Mouse (Mus musculus) forebrain, embryonic 14.5 days (tissue): ENCODE data around the gene Clpx. TPM values are rescaled to one million over a fixed set of nuclear protein-coding genes. Genes with fewer than 3 reads are reported as not detected.
A peak's percentile ranks its signal among the peaks of the same experiment; 100 is the strongest.

ENCODE experiments used
- ATAC-seq: fragments of 200-750 bp; cut with Nextera tagmentation; 2 replicates; pipeline ENCODE4 v1.8.0; 2017; ENCODE audit warnings: mild to moderate bottlenecking, moderate library complexity
- DNase-seq: peaks from one replicate; pipeline ENCODE4 v3.0.0-alpha.2; 2015; ENCODE audit warnings: low spot score
- H3K27ac ChIP-seq: fragments of 300-500 bp; sonication (generic); 2 replicates; pipeline ENCODE4 v1.5.1; 2014; ENCODE audit warnings: low read depth, mild to moderate bottlenecking, control low read depth, low read length, moderate library complexity
- H3K27me3 ChIP-seq: fragments of 300-500 bp; sonication (generic); replicated peaks from 2 replicates; pipeline ENCODE4 v1.6.1; 2014; ENCODE audit warnings: low read length, control low read depth, mixed read lengths; ENCODE audit not compliant: control insufficient read depth, insufficient read depth
- H3K36me3 ChIP-seq: fragments of 300-500 bp; sonication (generic); 2 replicates; pipeline ENCODE4 v1.6.1; 2014; ENCODE audit warnings: low read length, control low read depth; ENCODE audit not compliant: control insufficient read depth, insufficient read depth
- H3K4me1 ChIP-seq: fragments of 300-500 bp; sonication (generic); 2 replicates; pipeline ENCODE4 v1.6.1; 2014; ENCODE audit warnings: antibody characterized with exemption, low read length, control low read depth; ENCODE audit not compliant: control insufficient read depth, insufficient read depth
- H3K4me2 ChIP-seq: fragments of 300-500 bp; sonication (generic); 2 replicates; pipeline ENCODE4 v1.6.1; 2014; ENCODE audit warnings: mild to moderate bottlenecking, control low read depth, low read length
- H3K4me3 ChIP-seq: fragments of 300-500 bp; sonication (generic); 2 replicates; pipeline ENCODE4 v1.5.1; 2014; ENCODE audit warnings: low read depth, low read length, control low read depth
- H3K9ac ChIP-seq: fragments of 300-500 bp; sonication (generic); 2 replicates; pipeline ENCODE4 v1.6.1; 2014; ENCODE audit warnings: mild to moderate bottlenecking, low read length, control low read depth, moderate library complexity
- H3K9me3 ChIP-seq: fragments of 300-500 bp; sonication (generic); replicated peaks from 2 replicates; pipeline ENCODE4 v1.6.1; 2016; ENCODE audit warnings: low read length, control low read depth, mixed read lengths; ENCODE audit not compliant: control insufficient read depth
- WGBS: fragments of 180-500 bp; shearing (Covaris S2); extraction: QIAGEN DNeasy Blood & Tissue Kit; methylation state at CpG from one replicate; pipeline ENCODE4 v1.1.7; 2014; 5-methylcytosine and 5-hydroxymethylcytosine counted together
- polyA plus RNA-seq: library from polyadenylated mRNA; unstranded; fragments of >200 nt; fragmentation: Nextera tagmentation; extraction: Ambion mirVana; gene quantifications from 2 replicates; pipeline ENCODE4 v1.2.1, GENCODE M21; 2014

The Clpx gene
- polyA plus RNA-seq = 42.2 and 47.9 TPM in 2 replicates

DNA sequence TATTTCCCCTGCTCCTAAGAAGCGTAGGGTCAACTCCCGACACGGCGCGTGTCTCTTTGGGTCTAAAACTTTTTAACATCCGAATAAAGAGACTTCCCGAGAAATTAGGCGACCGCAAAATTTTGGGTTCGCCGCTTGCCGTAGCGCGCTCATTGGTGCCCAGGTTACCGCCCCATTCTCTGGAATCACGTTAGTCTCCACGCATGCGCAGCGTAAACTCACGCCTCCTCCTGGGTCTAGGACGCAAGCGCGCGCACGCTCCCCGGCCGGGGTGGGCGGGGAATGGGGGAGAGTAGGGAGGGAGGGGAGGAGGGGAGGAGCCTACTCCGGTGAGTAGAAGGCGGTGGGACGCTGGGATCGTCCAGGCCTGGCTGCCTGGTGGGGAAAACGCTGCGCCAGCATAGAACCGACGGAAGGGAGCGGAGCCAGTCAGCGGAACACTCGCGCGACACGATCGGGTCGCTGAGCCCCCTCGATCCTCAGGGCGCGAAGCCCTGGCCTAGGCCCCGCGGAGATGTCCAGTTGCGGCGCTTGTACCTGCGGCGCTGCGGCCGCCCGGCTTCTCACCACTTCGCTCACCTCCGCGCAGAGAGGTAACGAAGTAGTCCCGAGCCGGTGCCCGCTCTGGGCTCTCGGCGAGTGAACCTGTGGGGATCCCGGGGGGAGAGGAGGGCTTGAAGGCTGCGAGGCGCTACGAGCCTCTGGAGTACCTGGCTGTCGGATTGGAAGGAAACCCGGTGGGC, at the start of gene Clpx:
Gene Clpx (plus strand): TSS at position 288 of the 743 bp plus-strand sequence.
- Histone ChIP-seq H3K27ac (peak within 1 kb of the TSS; percentile 58; the same call in 1 of the 2 replicates), H3K4me1 (peaks cover 16% of the 10 kb centered on the region), H3K9ac (peak within 1 kb of the TSS; percentile 94), H3K36me3 (0 out of 2 replicates have a peak, but pooled peaks cover 7% of the 10 kb centered on the region), H3K9me3 (no peaks in the 10 kb centered on the region), H3K27me3 (no peaks in the 10 kb centered on the region), H3K4me3 (peak within 1 kb of the TSS; percentile 94), H3K4me2 (peak within 1 kb of the TSS; percentile 93)
- DNase-seq (peak; percentile 100), ATAC-seq (peak; percentile 97)
- WGBS = under 1% methylated on average over 71 of the region's 71 CpGs

DNA sequence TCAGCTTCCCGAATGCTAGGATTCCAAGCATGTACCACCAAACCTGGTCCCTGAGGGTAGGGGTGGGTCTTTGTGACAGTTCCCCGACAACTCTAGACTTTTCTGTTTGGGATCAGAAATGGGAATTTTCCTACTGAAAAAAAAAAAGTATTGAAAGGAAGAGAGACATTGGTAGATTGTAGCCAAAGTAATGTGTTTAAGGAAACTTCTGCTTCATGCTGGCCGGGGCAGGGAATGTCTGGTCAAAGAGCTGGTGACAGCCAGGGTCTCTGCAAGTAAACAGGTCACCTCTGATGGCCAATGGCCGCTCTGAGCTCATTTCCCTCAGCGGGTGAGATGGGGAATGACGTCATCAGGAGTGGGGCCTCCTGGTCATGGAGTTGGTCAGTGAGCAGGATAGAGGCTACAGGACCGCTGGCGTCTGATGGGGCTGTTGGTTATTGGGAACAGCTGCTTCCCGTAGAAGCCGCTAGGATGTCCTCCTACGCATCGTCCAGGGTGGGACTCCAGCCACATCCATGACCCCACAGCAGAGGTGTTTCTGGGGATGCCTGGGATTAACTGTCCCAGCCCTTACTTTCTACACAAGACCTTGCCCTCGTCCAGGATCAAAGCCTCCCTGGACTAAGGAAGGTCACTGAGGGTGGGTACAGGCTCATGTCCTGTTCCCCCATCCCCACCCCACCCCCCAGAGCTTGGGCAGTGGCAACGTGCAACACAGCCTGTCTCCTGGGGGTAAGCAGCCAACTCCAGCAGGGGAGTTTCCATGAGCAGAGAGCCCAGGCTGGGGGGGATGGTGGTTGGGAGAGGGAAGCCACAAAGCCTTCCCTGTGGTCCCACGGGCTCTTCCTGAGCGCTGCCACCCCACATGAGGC, 46.3 kb upstream of the Clpx start:
- DNase-seq (no peak), ATAC-seq (no peak)
- H3K4me2 ChIP-seq = no peak overlapping the region
- H3K27me3 ChIP-seq = no peaks in the 10 kb centered on the region
- H3K9me3 ChIP-seq = no peaks in the 10 kb centered on the region
- no peak overlapping the region for H3K9ac ChIP-seq
- H3K4me3 ChIP-seq = no peak overlapping the region
- H3K27ac ChIP-seq = no peak overlapping the region
- no peaks in the 10 kb centered on the region for H3K4me1 ChIP-seq
- WGBS = 81% methylated on average over 16 of the region's 16 CpGs
- H3K36me3 ChIP-seq = no peaks in the 10 kb centered on the region

DNA sequence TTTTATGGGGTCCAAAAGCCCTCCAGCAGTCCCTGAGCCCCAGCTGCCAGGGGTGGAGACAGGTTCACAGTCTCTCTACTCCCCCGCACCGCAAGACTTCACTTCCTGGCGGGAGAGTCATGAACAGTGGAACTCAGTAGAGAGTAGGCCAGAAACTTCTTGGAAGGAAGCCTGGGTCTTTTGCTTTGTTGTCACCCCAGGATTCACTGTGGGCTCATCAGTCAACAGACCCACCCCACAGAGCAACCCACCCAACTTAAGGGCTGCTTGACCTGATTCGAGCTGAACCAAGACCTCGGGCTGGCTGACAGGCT, 45.7 kb upstream of the Clpx start:
- Histone ChIP-seq H3K4me3 (no peak overlapping the region), H3K4me2 (no peak overlapping the region)

DNA sequence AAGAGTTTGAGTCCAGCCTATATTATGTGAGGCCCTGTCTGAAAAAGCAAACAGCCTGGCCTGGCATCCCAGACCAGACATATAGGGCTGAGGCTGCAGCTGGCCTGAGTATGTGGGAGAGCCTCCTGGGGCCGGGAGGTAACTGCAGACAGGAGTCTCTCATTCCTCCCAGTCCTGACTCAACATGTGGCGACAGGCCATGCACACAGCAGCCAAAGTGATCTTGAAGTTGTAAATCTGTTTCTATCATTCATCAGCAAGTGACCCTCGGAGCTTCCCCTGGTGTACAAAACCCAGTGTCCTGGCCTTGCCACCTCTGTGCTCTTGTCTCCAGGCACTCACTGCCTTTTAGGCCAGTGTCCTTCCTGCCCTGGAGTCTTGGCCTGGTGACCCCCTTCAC, 42.0 kb upstream of the Clpx start:
- no peak for ATAC-seq
- Histone ChIP-seq H3K4me1 (no peaks in the 10 kb centered on the region), H3K9ac (no peak overlapping the region), H3K36me3 (no peaks in the 10 kb centered on the region), H3K4me3 (no peak overlapping the region), H3K27ac (no peak overlapping the region), H3K27me3 (no peaks in the 10 kb centered on the region), H3K4me2 (no peak overlapping the region), H3K9me3 (no peaks in the 10 kb centered on the region)
- WGBS = 86% methylated on average over 3 of the region's 3 CpGs
- DNase-seq = no peak

More for the DNA sequence above, 45.7 kb upstream of the Clpx start:
- H3K9ac ChIP-seq = no peak overlapping the region
- H3K4me1 ChIP-seq = no peaks in the 10 kb centered on the region
- H3K27me3 ChIP-seq = no peaks in the 10 kb centered on the region
- H3K9me3 ChIP-seq = no peaks in the 10 kb centered on the region
- H3K27ac ChIP-seq = no peak overlapping the region
- ATAC-seq (no peak), DNase-seq (no peak)
- H3K36me3 ChIP-seq = no peaks in the 10 kb centered on the region
- WGBS = 96% methylated on average over 5 of the region's 5 CpGs

DNA sequence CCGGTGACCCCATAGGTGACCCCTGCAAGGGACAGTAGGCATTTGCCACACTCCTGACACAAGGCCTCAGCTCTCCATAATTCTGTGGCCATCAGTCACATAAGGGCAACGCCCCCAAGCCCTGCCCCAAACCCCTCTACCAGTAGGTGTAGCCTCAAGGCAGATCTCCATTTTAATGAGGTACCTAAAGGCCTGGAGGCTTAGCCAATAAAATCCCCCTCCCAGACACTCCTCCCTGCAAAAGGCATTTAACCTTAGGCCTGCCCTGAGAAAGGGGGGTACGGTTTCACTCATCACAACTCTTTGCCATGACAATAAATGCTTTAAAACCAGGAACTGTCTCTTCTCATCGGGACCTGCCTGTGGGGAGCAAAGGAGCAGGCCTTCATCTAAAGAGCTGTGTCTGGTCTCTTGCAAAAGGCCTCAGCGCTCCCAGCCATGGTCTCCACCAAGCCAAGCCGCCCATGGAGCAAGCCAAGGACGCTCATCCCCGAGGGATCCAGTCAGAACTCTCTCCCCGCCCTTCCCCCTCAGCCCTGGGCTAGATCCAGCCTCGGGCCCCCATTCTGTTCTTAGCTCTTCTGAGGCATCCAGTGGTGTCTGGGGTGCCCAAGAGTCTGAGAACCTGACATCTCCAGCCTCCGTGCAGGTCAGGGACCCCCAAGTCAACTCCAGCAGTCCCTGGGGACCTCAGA, 38.0 kb upstream of the Clpx start:
- DNase-seq (no peak), ATAC-seq (no peak)
- H3K9me3 ChIP-seq = no peaks in the 10 kb centered on the region
- no peak overlapping the region for H3K27ac ChIP-seq
- no peaks in the 10 kb centered on the region for H3K27me3 ChIP-seq
- H3K4me1 ChIP-seq = no peaks in the 10 kb centered on the region
- H3K4me3 ChIP-seq = no peak overlapping the region
- whole genome bisulfite sequencing = 60% methylated on average over 11 of the region's 11 CpGs
- no peaks in the 10 kb centered on the region for H3K36me3 ChIP-seq
- no peak overlapping the region for H3K4me2 ChIP-seq
- H3K9ac ChIP-seq = no peak overlapping the region

DNA sequence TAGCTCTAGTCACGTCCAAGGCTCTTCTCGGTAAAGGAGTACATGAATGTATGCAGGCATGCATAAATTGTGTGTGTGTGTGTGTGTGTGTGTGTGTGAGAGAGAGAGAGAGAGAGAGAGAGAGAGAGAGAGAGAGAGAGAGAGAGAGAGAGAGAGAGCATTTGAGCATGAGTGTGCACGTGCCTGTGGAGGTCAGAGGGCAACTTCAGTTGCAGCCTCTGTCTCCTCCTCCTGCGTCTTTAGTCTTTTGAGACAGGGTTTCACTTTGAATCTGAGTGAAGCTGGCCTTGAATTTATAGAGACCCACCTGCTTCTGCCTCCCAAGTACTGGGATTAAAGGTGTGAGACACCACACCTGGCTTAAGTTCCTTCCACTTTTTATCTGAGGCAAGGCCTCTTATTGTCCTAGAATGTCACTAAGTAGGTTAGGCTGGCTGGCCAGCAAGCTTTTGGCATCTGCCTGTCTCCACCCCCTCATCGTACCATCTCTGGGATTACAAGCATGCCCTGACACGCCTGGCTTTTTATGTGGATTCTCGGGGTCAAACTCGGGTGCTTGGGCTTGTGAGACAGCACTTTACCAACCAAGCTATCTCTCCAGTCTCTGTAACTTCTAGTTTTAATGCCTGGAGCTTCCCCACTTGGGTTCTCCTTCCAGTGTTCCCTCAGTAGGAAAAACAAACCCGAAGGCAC, 36.7 kb upstream of the Clpx start:
- H3K36me3 ChIP-seq = no peaks in the 10 kb centered on the region
- WGBS = 75% methylated on average over 9 of the region's 9 CpGs
- H3K9ac ChIP-seq = no peak overlapping the region
- no peak for ATAC-seq
- no peak overlapping the region for H3K4me3 ChIP-seq
- H3K9me3 ChIP-seq = no peaks in the 10 kb centered on the region
- H3K27ac ChIP-seq = no peak overlapping the region
- no peak for DNase-seq
- no peaks in the 10 kb centered on the region for H3K27me3 ChIP-seq
- no peak overlapping the region for H3K4me2 ChIP-seq
- H3K4me1 ChIP-seq = no peaks in the 10 kb centered on the region

DNA sequence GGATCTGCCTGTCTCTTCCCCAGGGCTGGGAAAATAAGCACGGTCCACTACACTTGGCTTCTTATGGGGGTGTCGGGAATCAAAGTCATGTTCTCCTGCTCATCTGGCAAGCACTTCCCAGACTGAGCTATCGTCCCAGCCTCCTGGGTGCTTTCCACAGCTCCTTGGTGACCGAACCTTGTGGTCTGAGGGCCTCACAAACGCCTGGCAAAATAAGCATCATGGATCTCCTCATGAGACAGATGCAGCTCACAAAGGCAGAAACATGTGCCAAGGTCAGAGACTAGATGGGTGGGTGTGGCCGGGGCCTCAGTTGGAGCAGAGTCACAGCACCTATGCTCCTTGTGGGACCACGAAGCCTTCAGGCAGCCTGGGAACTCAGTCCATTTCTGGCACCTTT, 34.7 kb upstream of the Clpx start:
- Histone ChIP-seq H3K9ac (no peak overlapping the region), H3K9me3 (no peaks in the 10 kb centered on the region), H3K36me3 (no peaks in the 10 kb centered on the region), H3K4me2 (no peak overlapping the region), H3K4me1 (no peaks in the 10 kb centered on the region), H3K4me3 (no peak overlapping the region), H3K27me3 (no peaks in the 10 kb centered on the region), H3K27ac (no peak overlapping the region)
- DNase-seq (no peak), ATAC-seq (no peak)
- WGBS = 85% methylated on average over 7 of the region's 7 CpGs

DNA sequence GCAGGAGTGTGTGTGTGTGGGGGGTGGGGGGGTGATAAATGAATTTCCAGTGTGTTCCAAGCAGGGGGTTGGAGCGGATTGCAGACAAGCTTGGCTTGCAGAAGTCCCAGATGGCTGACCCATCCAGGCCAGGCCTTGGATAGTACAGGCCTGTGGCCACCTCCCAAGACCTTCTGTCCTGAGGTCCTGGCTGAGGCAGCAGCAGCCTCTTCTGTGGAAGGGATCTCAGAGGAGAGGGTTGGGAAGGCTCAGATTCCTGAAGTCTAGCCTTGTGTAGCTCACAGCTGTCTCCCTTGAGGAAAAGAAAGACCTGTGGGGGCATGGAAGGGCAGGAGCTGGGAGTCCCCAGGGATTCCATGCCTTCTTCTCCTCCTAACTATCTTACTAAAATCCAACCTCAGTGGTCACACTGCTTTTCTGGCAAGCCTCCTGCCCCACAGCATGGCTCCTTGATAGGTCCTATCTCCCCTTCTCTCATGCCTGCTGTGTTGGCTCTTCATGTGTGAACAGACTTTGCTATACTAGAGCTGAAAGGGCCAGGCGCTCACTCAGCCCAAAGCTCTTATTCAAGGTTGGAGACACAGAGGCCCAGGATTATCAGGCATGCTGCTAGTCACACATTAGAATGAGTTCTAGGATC, 32.3 kb upstream of the Clpx start:
- no peak for ATAC-seq
- 89% methylated on average over 2 of the region's 2 CpGs for WGBS
- Histone ChIP-seq H3K9ac (no peak overlapping the region), H3K27me3 (no peaks in the 10 kb centered on the region), H3K4me3 (no peak overlapping the region), H3K36me3 (no peaks in the 10 kb centered on the region), H3K9me3 (no peaks in the 10 kb centered on the region), H3K27ac (no peak overlapping the region), H3K4me1 (no peaks in the 10 kb centered on the region), H3K4me2 (no peak overlapping the region)
- DNase-seq = no peak
